Mouse (Mus musculus): ENCODE results near the gene Cpa3. TPM values are rescaled to one million over a fixed set of nuclear protein-coding genes. Genes with fewer than 3 reads are reported as not detected.

The Cpa3 gene
- 5.0 and 7.4 TPM in 2 replicates for polyA plus RNA-seq (2012; ENCODE audit: insufficient read depth, insufficient read length, missing spikeins)

DNA sequence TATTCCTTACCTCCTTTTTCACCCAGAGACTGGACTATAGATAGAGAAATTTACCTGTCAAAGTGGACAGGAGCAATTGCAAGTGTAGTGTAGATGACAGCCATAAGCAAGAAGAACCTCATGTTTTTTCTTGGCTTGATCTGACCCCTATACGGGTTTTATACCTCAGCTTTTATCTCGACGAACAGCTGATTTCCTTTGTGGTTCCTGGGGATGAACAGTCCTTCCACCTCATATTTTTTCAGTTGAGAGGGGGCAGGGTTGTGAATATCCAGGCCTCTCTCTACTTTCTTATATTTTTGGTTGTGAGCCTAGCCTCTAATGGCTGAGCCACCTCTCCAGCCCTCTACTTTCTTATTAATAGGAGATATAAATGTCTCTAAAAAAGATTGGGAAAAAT lies at the start of gene Cpa3:
Gene Cpa3 (minus strand): TSS at position 132 of the 400 bp plus-strand sequence.
- H3K27ac ChIP-seq (replicated peaks; ENCODE audit: low read depth, low read length), result no peak within 1 kb of the TSS
- no peak within 1 kb of the TSS for H3K4me3 ChIP-seq (ENCODE audit: insufficient read depth, low read depth, low read length)
- no peaks in the 10 kb centered on the region for H3K4me1 ChIP-seq (ENCODE audit: control insufficient read depth, insufficient read depth, insufficient read length, low read length)

GRCm38 (mm10) chr3:20291370-20291769 lies 49.4 kb upstream of the Cpa3 start:
- no peak overlapping the region for H3K4me3 ChIP-seq (ENCODE audit: insufficient read depth, low read depth, low read length)
- H3K4me1 ChIP-seq (ENCODE audit: control insufficient read depth, insufficient read depth, insufficient read length, low read length), result no peaks in the 10 kb centered on the region
- H3K27ac ChIP-seq (replicated peaks; ENCODE audit: low read depth, low read length), result no peak overlapping the region

GRCm38 (mm10) chr3:20288761-20289160 lies 46.8 kb upstream of the Cpa3 start:
- no peak overlapping the region for H3K27ac ChIP-seq (replicated peaks; ENCODE audit: low read depth, low read length)
- H3K4me3 ChIP-seq (ENCODE audit: insufficient read depth, low read depth, low read length), result no peak overlapping the region
- H3K4me1 ChIP-seq (ENCODE audit: control insufficient read depth, insufficient read depth, insufficient read length, low read length), result no peaks in the 10 kb centered on the region

- Histone ChIP-seq H3K27ac (replicated peaks; ENCODE audit: low read depth, low read length) (no peak overlapping the region), H3K4me3 (ENCODE audit: insufficient read depth, low read depth, low read length) (no peak overlapping the region), H3K4me1 (ENCODE audit: control insufficient read depth, insufficient read depth, insufficient read length, low read length) (no peaks in the 10 kb centered on the region)
Measured at GRCm38 (mm10) chr3:20281796-20282195, 39.8 kb upstream of the Cpa3 start.

- Histone ChIP-seq H3K4me1 (ENCODE audit: control insufficient read depth, insufficient read depth, insufficient read length, low read length) (no peaks in the 10 kb centered on the region), H3K4me3 (ENCODE audit: insufficient read depth, low read depth, low read length) (no peak within 1 kb of the TSS), H3K27ac (replicated peaks; ENCODE audit: low read depth, low read length) (no peak within 1 kb of the TSS)
Measured at GRCm38 (mm10) chr3:20275633-20276032, 33.7 kb upstream of the Cpa3 start, which contains the start of gene Cpb1. Gene Cpb1 (minus strand): TSS chr3:20275733.

- Histone ChIP-seq H3K4me1 (ENCODE audit: control insufficient read depth, insufficient read depth, insufficient read length, low read length) (no peaks in the 10 kb centered on the region), H3K4me3 (ENCODE audit: insufficient read depth, low read depth, low read length) (no peak overlapping the region), H3K27ac (replicated peaks; ENCODE audit: low read depth, low read length) (no peak overlapping the region)
Measured at GRCm38 (mm10) chr3:20254566-20255479, 12.8 kb upstream of the Cpa3 start.

GRCm38 (mm10) chr3:20243913-20244312 lies 1.9 kb upstream of the Cpa3 start:
- Histone ChIP-seq H3K4me3 (ENCODE audit: insufficient read depth, low read depth, low read length) (no peak overlapping the region), H3K4me1 (ENCODE audit: control insufficient read depth, insufficient read depth, insufficient read length, low read length) (no peaks in the 10 kb centered on the region), H3K27ac (replicated peaks; ENCODE audit: low read depth, low read length) (no peak overlapping the region)

- Histone ChIP-seq H3K27ac (replicated peaks; ENCODE audit: low read depth, low read length) (no peak overlapping the region), H3K4me1 (ENCODE audit: control insufficient read depth, insufficient read depth, insufficient read length, low read length) (no peaks in the 10 kb centered on the region), H3K4me3 (ENCODE audit: insufficient read depth, low read depth, low read length) (no peak overlapping the region)
Measured at GRCm38 (mm10) chr3:20239741-20240140, 2.2 kb downstream of the Cpa3 start.

GRCm38 (mm10) chr3:20236965-20237364 lies 5.0 kb downstream of the Cpa3 start:
- Histone ChIP-seq H3K4me1 (ENCODE audit: control insufficient read depth, insufficient read depth, insufficient read length, low read length) (no peaks in the 10 kb centered on the region), H3K27ac (replicated peaks; ENCODE audit: low read depth, low read length) (no peak overlapping the region), H3K4me3 (ENCODE audit: insufficient read depth, low read depth, low read length) (no peak overlapping the region)

DNA sequence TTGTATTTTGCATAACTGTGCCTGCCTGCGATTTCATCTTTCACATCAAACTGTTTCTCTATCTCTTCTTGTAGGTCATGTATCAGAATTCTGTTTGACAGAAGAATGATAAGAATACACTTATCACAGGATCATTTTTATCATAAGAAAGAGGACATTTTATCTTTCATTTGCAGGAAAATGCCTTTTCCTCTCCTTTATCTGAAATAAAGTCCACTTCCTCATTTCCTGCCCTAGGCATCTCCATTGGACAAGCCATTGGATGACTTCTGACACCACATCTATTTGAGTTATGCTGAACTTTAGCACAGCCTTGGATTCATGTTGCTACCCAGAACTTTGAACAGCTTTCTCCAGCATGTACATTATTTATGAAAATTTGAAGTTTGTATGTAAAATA lies 13.0 kb downstream of the Cpa3 start:
- no peaks in the 10 kb centered on the region for H3K4me1 ChIP-seq (ENCODE audit: control insufficient read depth, insufficient read depth, insufficient read length, low read length)
- no peak overlapping the region for H3K4me3 ChIP-seq (ENCODE audit: insufficient read depth, low read depth, low read length)
- no peak overlapping the region for H3K27ac ChIP-seq (replicated peaks; ENCODE audit: low read depth, low read length)

GRCm38 (mm10) chr3:20225429-20225828 lies 16.6 kb downstream of the Cpa3 start:
- H3K27ac ChIP-seq (replicated peaks; ENCODE audit: low read depth, low read length), result no peak overlapping the region
- H3K4me1 ChIP-seq (ENCODE audit: control insufficient read depth, insufficient read depth, insufficient read length, low read length), result no peaks in the 10 kb centered on the region
- no peak overlapping the region for H3K4me3 ChIP-seq (ENCODE audit: insufficient read depth, low read depth, low read length)

DNA sequence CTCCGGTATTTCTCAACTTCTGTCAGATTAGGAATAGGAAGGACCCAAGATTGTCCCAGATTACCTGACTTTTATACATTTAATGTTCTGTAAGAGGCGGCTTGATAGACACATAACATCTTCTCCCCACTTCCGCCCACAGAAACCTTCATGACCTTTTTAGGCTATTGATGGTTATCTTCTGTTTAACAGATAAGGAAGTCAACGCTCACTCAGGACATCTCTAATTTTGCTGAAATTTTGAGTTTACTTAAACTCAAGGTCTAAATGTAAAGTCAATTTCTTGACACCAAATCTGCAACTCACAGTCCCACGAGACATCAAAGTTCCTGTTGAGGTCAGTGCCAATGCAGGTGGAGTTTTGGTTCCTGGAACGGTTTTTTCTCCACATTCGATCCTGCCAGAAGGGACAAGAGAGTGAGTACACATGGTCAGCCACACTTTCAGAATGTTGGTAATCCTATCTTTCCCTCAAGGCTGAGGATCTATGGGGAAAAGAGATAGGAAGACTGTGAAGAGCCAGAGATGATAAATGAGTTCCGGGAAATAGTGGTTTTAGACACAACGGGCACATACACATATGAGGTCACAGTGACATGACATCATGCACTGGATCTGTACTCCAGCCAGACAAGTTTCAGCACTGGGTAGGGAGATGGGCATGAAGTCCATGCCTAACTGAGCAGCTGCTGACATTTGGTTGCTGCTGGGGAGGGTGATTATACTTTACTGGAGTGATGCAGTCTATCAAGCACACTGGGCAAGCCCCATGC lies 18.9 kb downstream of the Cpa3 start:
- no peak overlapping the region for H3K27ac ChIP-seq (replicated peaks; ENCODE audit: low read depth, low read length)
- H3K4me1 ChIP-seq (ENCODE audit: control insufficient read depth, insufficient read depth, insufficient read length, low read length), result no peaks in the 10 kb centered on the region
- no peak overlapping the region for H3K4me3 ChIP-seq (ENCODE audit: insufficient read depth, low read depth, low read length)

- Histone ChIP-seq H3K4me3 (ENCODE audit: insufficient read depth, low read depth, low read length) (no peak overlapping the region), H3K4me1 (ENCODE audit: control insufficient read depth, insufficient read depth, insufficient read length, low read length) (no peaks in the 10 kb centered on the region), H3K27ac (replicated peaks; ENCODE audit: low read depth, low read length) (no peak overlapping the region)
Measured at GRCm38 (mm10) chr3:20222136-20222535, 19.8 kb downstream of the Cpa3 start.

DNA sequence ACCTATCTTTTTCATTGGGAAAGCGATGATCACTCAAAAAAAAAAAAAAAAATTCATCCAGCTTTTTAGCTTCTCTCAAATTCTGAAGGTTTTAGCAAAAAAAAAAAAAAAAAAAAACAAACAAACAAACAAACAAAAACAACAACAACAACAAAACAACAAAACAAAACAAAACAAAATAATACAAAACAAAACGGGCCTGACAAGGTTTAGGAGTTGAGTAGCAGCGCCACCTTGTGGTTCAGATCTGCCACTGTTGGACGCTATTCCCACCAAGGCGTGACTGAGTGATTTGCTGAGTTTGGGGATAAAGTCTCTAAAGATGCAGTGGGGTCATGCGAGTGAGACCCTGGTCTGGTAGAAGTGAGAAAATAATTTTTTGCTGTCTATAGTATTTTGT lies 43.1 kb downstream of the Cpa3 start:
- Histone ChIP-seq H3K4me3 (ENCODE audit: insufficient read depth, low read depth, low read length) (no peak overlapping the region), H3K27ac (replicated peaks; ENCODE audit: low read depth, low read length) (no peak overlapping the region), H3K4me1 (ENCODE audit: control insufficient read depth, insufficient read depth, insufficient read length, low read length) (peaks cover under 1% of the 10 kb centered on the region; the same call in 1 of the 2 replicates)

DNA sequence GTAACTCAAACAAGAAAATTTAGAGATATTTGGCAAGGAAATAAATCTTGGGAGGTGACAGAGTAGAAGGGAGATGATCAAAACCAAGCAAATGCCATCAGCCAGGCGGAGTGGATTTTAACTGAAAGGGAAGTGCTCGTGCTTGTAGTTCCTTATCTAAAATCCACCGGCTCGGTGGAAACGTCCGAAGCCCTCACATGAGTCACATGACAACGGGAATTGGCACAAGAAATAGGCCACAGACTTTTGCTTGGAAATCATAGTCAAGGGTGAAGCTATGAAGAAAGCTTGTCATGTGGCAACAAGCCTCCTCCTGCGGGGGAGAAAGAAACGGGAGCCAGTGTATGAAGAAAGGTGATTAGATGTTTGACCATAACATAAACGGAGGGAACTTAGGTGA lies 44.1 kb downstream of the Cpa3 start:
- H3K27ac ChIP-seq (replicated peaks; ENCODE audit: low read depth, low read length), result peak overlapping the region; percentile 29
- H3K4me3 ChIP-seq (ENCODE audit: insufficient read depth, low read depth, low read length), result no peak overlapping the region
- H3K4me1 ChIP-seq (ENCODE audit: control insufficient read depth, insufficient read depth, insufficient read length, low read length), result no peaks in the 10 kb centered on the region; the same call in 1 of the 2 replicates

All from brown adipose tissue, adult 24 weeks (tissue).